Mouse (Mus musculus) heart, postnatal 25 days (tissue): Measurements from ENCODE around the gene Zbtb9. TPM values are rescaled to one million over a fixed set of nuclear protein-coding genes. Genes with fewer than 3 reads are reported as not detected.

Experiments
- microRNA-seq: library from miRNA; unstranded; fragments of <30 nt; microRNA quantifications from one replicate; pipeline ENCODE4 v1.2.0, GENCODE M21; 2022
- total RNA-seq, 2 experiments: library from RNA; stranded (reverse); gene quantifications; 2 replicates each; pipeline ENCODE4 v1.2.3; 2021

Gene Zbtb9
- total RNA-seq, 2 experiments from 2014 or later = 2.9 to 3.8 TPM

Small RNA genes lying within 50 kb of the gene (microRNA-seq; reads per million reads assigned to microRNA genes)
- gene Mir3083 (1.7 reads per million), gene Mir6968 (1.9 reads per million)

Other genes starting within 250 kb of the Zbtb9 start
- gene Bnip1, start 192.1 kb upstream of the Zbtb9 start, total RNA-seq = 10 to 100 TPM; 26.3 to 28.3 TPM
- 10 to 100 TPM; 79.5 to 91.8 TPM for gene Nkx2-5, start 128.2 kb upstream of the Zbtb9 start, total RNA-seq
- gene Kifc5b, start 56.1 kb upstream of the Zbtb9 start, total RNA-seq = under 1 TPM; 0.44 to 0.48 TPM
- gene Phf1, start 40.1 kb upstream of the Zbtb9 start, total RNA-seq = 10 to 100 TPM; 10.8 to 12.3 TPM
- 10 to 100 TPM; 91.4 to 92.5 TPM for gene Cuta, start 33.6 kb upstream of the Zbtb9 start, total RNA-seq
- gene Syngap1, start 31.9 kb upstream of the Zbtb9 start, total RNA-seq = 1 to 10 TPM; 5.3 to 5.5 TPM
- 10 to 100 TPM; 18.2 to 24.2 TPM for gene Bak1, start 55.8 kb downstream of the Zbtb9 start, total RNA-seq
- 1 to 10 TPM; 4.6 to 6.8 TPM for gene Itpr3, start 84.1 kb downstream of the Zbtb9 start, total RNA-seq
- 100 to 1,000 TPM; 323 to 335 TPM for gene Uqcc2, start 160.7 kb downstream of the Zbtb9 start, total RNA-seq
- 1 to 10 TPM; 8.6 to 9.4 TPM for gene Ip6k3, start 194.6 kb downstream of the Zbtb9 start, total RNA-seq
- gene Lemd2, start 231.3 kb downstream of the Zbtb9 start, total RNA-seq = 10 to 100 TPM; 28.8 to 29.4 TPM